Mouse (Mus musculus) heart, postnatal 14 days (tissue): ENCODE measurements at regions not wholly inside any gene's neighbourhood (a gene's known extent, or its start where the extent isn't known, plus 50 kb on each side); places are given as distances from the start of the nearest gene placed in this dataset.
"Not testable (repeated sequence)": the region's sequence is repeated elsewhere in the genome, so short reads cannot be mapped to it uniquely, and the experiment has no call there.

ENCODE experiments used
- DNase-seq, 2 experiments: peaks; one replicate each; pipeline ENCODE4 v3.0.0; 2021 to 2022
- intact Hi-C: fragments of 180-260 bp; cut with DNase I; formaldehyde crosslinking; loops from one replicate; pipeline ENCODE4 v1.15.1; 2025

GRCm38 (mm10) chr7:73614840-73615555, 73.4 kb upstream of the Chd2 start:
- DNase-seq, result no peak
- intact Hi-C loops, result loop anchor here (2.0 kb wide), 1 partner anchor 18 kb away; no protein-coding TSS in a partner anchor

- no peak for DNase-seq
- intact Hi-C loops, result loop anchor here (2.0 kb wide), 1 partner anchor 18 kb away; no protein-coding TSS in a partner anchor
Measured at GRCm38 (mm10) chr7:73614341-73614740, 72.7 kb upstream of the Chd2 start.

- no peak for DNase-seq
- intact Hi-C loops, result no loop called here
Measured at GRCm38 (mm10) chr7:73612752-73613092, 71.1 kb upstream of the Chd2 start.

GRCm38 (mm10) chr7:73611866-73612751, 70.5 kb upstream of the Chd2 start:
- intact Hi-C loops, result no loop called here
- DNase-seq, result no peak

- intact Hi-C loops, result no loop called here
- no peak for DNase-seq
Measured at GRCm38 (mm10) chr7:73608804-73609275, 67.2 kb upstream of the Chd2 start.

- intact Hi-C loops, result no loop called here
- no peak for DNase-seq
Measured at GRCm38 (mm10) chr7:73608070-73608803, 66.6 kb upstream of the Chd2 start.

GRCm38 (mm10) chr7:73607450-73608005, 65.9 kb upstream of the Chd2 start:
- intact Hi-C loops, result loop anchor here (1.0 to 2.0 kb wide), 2 partner anchors 10 to 51 kb away; no protein-coding TSS in a partner anchor
- DNase-seq, result no peak

- peak; percentile 94 to 95 for DNase-seq
- intact Hi-C loops, result loop anchor here (1.0 to 2.0 kb wide), 2 partner anchors 10 to 50 kb away; no protein-coding TSS in a partner anchor
Measured at GRCm38 (mm10) chr7:73606677-73607449, 65.2 kb upstream of the Chd2 start.

GRCm38 (mm10) chr7:73604597-73604996, 63.0 kb upstream of the Chd2 start:
- intact Hi-C loops, result no loop called here
- no peak for DNase-seq

- no peak for DNase-seq
- intact Hi-C loops, result no loop called here
Measured at GRCm38 (mm10) chr7:73602815-73603551, 61.4 kb upstream of the Chd2 start.

- DNase-seq, result no peak
- intact Hi-C loops, result no loop called here
Measured at GRCm38 (mm10) chr7:73601336-73601735, 59.7 kb upstream of the Chd2 start.

GRCm38 (mm10) chr7:73600776-73601175, 59.1 kb upstream of the Chd2 start:
- intact Hi-C loops, result no loop called here
- DNase-seq, result no peak

- DNase-seq, intact Hi-C loops: not testable (repeated sequence)
Measured at GRCm38 (mm10) chr7:73600003-73600385, 58.4 kb upstream of the Chd2 start.

GRCm38 (mm10) chr7:73599354-73600002, 57.8 kb upstream of the Chd2 start:
- no peak for DNase-seq
- intact Hi-C loops, result no loop called here

- intact Hi-C loops, result loop anchor here (2.0 kb wide), 1 partner anchor 17 kb away; no protein-coding TSS in a partner anchor
- DNase-seq, result no peak
Measured at GRCm38 (mm10) chr7:73597968-73598367, 56.3 kb upstream of the Chd2 start.

- no peak for DNase-seq
- intact Hi-C loops, result loop anchor here (2.0 kb wide), 1 partner anchor 18 kb away; no protein-coding TSS in a partner anchor
Measured at GRCm38 (mm10) chr7:73596866-73597840, 55.5 kb upstream of the Chd2 start.

- DNase-seq, result no peak
- intact Hi-C loops, result loop anchor here (2.0 kb wide), 1 partner anchor 18 kb away; no protein-coding TSS in a partner anchor
Measured at GRCm38 (mm10) chr7:73596415-73596814, 54.8 kb upstream of the Chd2 start.
